Mouse (Mus musculus) heart, embryonic 12.5 days (tissue): ENCODE measurements around the gene Gm906. TPM values are rescaled to one million over a fixed set of nuclear protein-coding genes. Genes with fewer than 3 reads are reported as not detected.
"Not testable (repeated sequence)": the region's sequence is repeated elsewhere in the genome, so short reads cannot be mapped to it uniquely, and the experiment has no call there.

ENCODE experiments used
- ATAC-seq: fragments of 200-750 bp; cut with Nextera tagmentation; 2 replicates; pipeline ENCODE4 v1.8.0; 2017; ENCODE audit warnings: moderate TSS enrichment, moderate library complexity; ENCODE audit not compliant: insufficient number of reproducible peaks, low FRiP score
- H3K27ac ChIP-seq: fragments of 300-500 bp; sonication (generic); 2 replicates; pipeline ENCODE4 v1.5.1; 2016; ENCODE audit warnings: mild to moderate bottlenecking, moderate library complexity; ENCODE audit not compliant: poor library complexity, severe bottlenecking
- H3K27me3 ChIP-seq: fragments of 300-500 bp; sonication (generic); replicated peaks from 2 replicates; pipeline ENCODE4 v1.6.1; 2016; ENCODE audit warnings: mild to moderate bottlenecking, moderate library complexity
- H3K36me3 ChIP-seq: fragments of 300-500 bp; sonication (generic); 2 replicates; pipeline ENCODE4 v1.6.1; 2016; ENCODE audit warnings: mild to moderate bottlenecking, moderate library complexity
- H3K4me1 ChIP-seq: fragments of 300-500 bp; sonication (generic); replicated peaks from 2 replicates; pipeline ENCODE4 v1.6.1; 2016; ENCODE audit warnings: mild to moderate bottlenecking
- H3K4me2 ChIP-seq: fragments of 300-500 bp; sonication (generic); 2 replicates; pipeline ENCODE4 v1.6.1; 2016; ENCODE audit warnings: mild to moderate bottlenecking, moderate library complexity
- H3K4me3 ChIP-seq: fragments of 300-500 bp; sonication (generic); 2 replicates; pipeline ENCODE4 v1.5.1; 2016; ENCODE audit warnings: mild to moderate bottlenecking
- H3K9ac ChIP-seq: fragments of 300-500 bp; sonication (generic); 2 replicates; pipeline ENCODE4 v1.6.1; 2016; ENCODE audit warnings: mild to moderate bottlenecking, moderate library complexity
- H3K9me3 ChIP-seq: fragments of 300-500 bp; sonication (generic); replicated peaks from 2 replicates; pipeline ENCODE4 v1.6.1; 2016; ENCODE audit warnings: mild to moderate bottlenecking, moderate library complexity
- WGBS: fragments of 180-500 bp; shearing (Covaris S2); methylation state at CpG from one replicate; pipeline ENCODE4 v1.1.7; 2016; 5-methylcytosine and 5-hydroxymethylcytosine counted together
- microRNA-seq: library from miRNA; unstranded; fragments of <30 nt; microRNA quantifications from one replicate; pipeline ENCODE4, GENCODE M21; 2017
- polyA plus RNA-seq: library from polyadenylated mRNA; unstranded; fragments of >200 nt; fragmentation: Nextera tagmentation; extraction: Ambion mirVana; gene quantifications from 2 replicates; pipeline ENCODE4 v1.2.1, GENCODE M21; 2016

Gene Gm906
- polyA plus RNA-seq = not detected in 2 replicates

GRCm38 (mm10) chr13:50250208-50250607 lies at the start of gene Gm906:
Gene Gm906, minus strand, starts transcription at chr13:50250308.
- not testable (repeated sequence) for ATAC-seq, H3K9ac ChIP-seq
- 59% methylated on average over 3 of the region's 3 CpGs for WGBS

GRCm38 (mm10) chr13:50283308-50283707 lies 33.2 kb upstream of the Gm906 start:
- not testable (repeated sequence) for H3K9me3 ChIP-seq, H3K4me1 ChIP-seq, H3K27me3 ChIP-seq, H3K4me3 ChIP-seq, ATAC-seq, H3K9ac ChIP-seq, H3K27ac ChIP-seq, H3K36me3 ChIP-seq, H3K4me2 ChIP-seq
- WGBS = 96% methylated on average over 2 of the region's 4 CpGs

More at GRCm38 (mm10) chr13:50250208-50250607, at the start of gene Gm906:
- H3K27me3 ChIP-seq, H3K4me3 ChIP-seq, H3K27ac ChIP-seq, H3K36me3 ChIP-seq, H3K4me1 ChIP-seq, H3K9me3 ChIP-seq, H3K4me2 ChIP-seq: not testable (repeated sequence)

GRCm38 (mm10) chr13:50236487-50236886 lies 13.6 kb downstream of the Gm906 start:
- no peaks in the 10 kb centered on the region for H3K27me3 ChIP-seq
- no peak overlapping the region for H3K4me2 ChIP-seq
- H3K4me3 ChIP-seq = no peak overlapping the region
- no peak for ATAC-seq
- 83% methylated on average over 3 of the region's 3 CpGs for WGBS
- no peaks in the 10 kb centered on the region for H3K9me3 ChIP-seq
- no peaks in the 10 kb centered on the region for H3K36me3 ChIP-seq
- H3K9ac ChIP-seq = no peak overlapping the region
- no peak overlapping the region for H3K27ac ChIP-seq
- H3K4me1 ChIP-seq = no peaks in the 10 kb centered on the region

- H3K36me3 ChIP-seq, H3K4me3 ChIP-seq, H3K27ac ChIP-seq, H3K4me2 ChIP-seq, H3K9ac ChIP-seq, ATAC-seq, H3K27me3 ChIP-seq, H3K4me1 ChIP-seq, H3K9me3 ChIP-seq: not testable (repeated sequence)
- WGBS = 0% methylated on average over 1 of the region's 1 CpGs
Observed at GRCm38 (mm10) chr13:50211842-50212241, 38.3 kb downstream of the Gm906 start.

- not testable (repeated sequence) for H3K4me3 ChIP-seq, H3K27me3 ChIP-seq, H3K4me2 ChIP-seq, H3K27ac ChIP-seq, ATAC-seq, H3K36me3 ChIP-seq, H3K9me3 ChIP-seq, H3K4me1 ChIP-seq, H3K9ac ChIP-seq
Observed at GRCm38 (mm10) chr13:50210191-50210590, 39.9 kb downstream of the Gm906 start.

- H3K27ac ChIP-seq, H3K36me3 ChIP-seq: not testable (repeated sequence)
- 65% methylated on average over 2 of the region's 2 CpGs for WGBS
Observed at GRCm38 (mm10) chr13:50209651-50210050, 40.5 kb downstream of the Gm906 start.

GRCm38 (mm10) chr13:50207966-50208365 lies 42.1 kb downstream of the Gm906 start:
- no peaks in the 10 kb centered on the region for H3K4me1 ChIP-seq
- 75% methylated on average over 12 of the region's 12 CpGs for WGBS

More at GRCm38 (mm10) chr13:50209651-50210050, 40.5 kb downstream of the Gm906 start:
- H3K9me3 ChIP-seq, ATAC-seq, H3K9ac ChIP-seq, H3K4me1 ChIP-seq, H3K27me3 ChIP-seq, H3K4me3 ChIP-seq, H3K4me2 ChIP-seq: not testable (repeated sequence)

GRCm38 (mm10) chr13:50196831-50197230 lies 53.3 kb downstream of the Gm906 start:
- H3K9me3 ChIP-seq, H3K27ac ChIP-seq, H3K9ac ChIP-seq, H3K4me1 ChIP-seq, H3K4me3 ChIP-seq, H3K4me2 ChIP-seq, H3K27me3 ChIP-seq, H3K36me3 ChIP-seq, ATAC-seq: not testable (repeated sequence)

More at GRCm38 (mm10) chr13:50207966-50208365, 42.1 kb downstream of the Gm906 start:
- Histone ChIP-seq H3K27me3 (no peaks in the 10 kb centered on the region), H3K27ac (no peak overlapping the region), H3K9me3 (no peaks in the 10 kb centered on the region), H3K4me3 (no peak overlapping the region), H3K9ac (no peak overlapping the region), H3K4me2 (no peak overlapping the region), H3K36me3 (no peaks in the 10 kb centered on the region)
- ATAC-seq = no peak

Small RNA genes within 50 kb of the gene (microRNA-seq; reads per million reads assigned to microRNA genes)
- not detected for gene Gm24017

Other genes starting within 250 kb of the Gm906 start
- gene Fbxw17, start 167.6 kb upstream of the Gm906 start, polyA plus RNA-seq = 24.6 and 29.8 TPM in 2 replicates
- gene Gm47429, start 193.6 kb upstream of the Gm906 start, polyA plus RNA-seq = not detected in 2 replicates
- not detected in 2 replicates for gene Nutm2, start 217.0 kb upstream of the Gm906 start, polyA plus RNA-seq